Mouse (Mus musculus) cerebellum, adult 9-11 months (tissue): ENCODE measurements around the gene Fam3c.
"Not testable (repeated sequence)": the region's sequence is repeated elsewhere in the genome, so short reads cannot be mapped to it uniquely, and the experiment has no call there.

Experiments used
- DNase-seq: peaks from one replicate; pipeline ENCODE4 v3.0.0; 2022

Fam3c gene

GRCm38 (mm10) chr6:22289461-22290021, 66.5 kb downstream of the Fam3c start:
- no peak for DNase-seq

DNA sequence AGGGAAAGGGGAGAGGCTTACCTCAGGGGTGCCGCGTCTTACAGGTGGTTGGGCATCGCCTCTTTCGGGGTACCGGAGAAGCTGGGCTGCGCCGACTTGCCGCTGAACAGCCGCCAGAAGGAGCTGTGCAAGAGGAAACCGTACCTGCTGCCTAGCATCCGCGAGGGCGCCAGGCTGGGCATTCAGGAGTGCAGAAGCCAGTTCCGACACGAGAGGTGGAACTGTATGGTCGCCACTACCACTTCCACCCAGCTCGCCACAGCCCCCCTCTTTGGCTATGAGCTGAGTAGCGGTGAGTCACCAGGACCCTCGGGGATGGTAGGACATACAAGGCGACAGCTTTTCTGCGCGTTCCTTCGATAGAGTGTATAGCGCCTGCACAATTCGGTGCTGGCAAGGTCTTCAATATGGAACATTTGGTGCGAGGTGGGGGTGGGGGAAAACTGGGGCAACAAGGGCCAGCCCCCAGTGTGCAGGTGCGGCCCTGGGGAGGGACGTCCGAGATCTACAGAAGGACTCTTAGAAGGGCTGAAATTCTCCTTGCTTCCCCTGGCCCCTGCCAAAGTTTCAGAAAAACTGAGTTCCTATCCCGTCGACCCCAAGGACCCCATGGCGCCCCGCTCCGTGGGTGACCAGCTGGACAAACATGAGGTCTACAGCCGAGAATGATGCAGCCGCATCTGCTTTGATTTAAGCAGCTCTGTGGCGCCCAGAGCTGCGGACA, 67.1 kb downstream of the Fam3c start:
- DNase-seq = no peak

GRCm38 (mm10) chr6:22288004-22288736, 67.9 kb downstream of the Fam3c start, which contains the start of gene Wnt16:
Gene Wnt16, plus strand, starts transcription at chr6:22288227.
- DNase-seq = no peak

- no peak for DNase-seq
These were observed 73.6 kb downstream of the Fam3c start for GRCm38 (mm10) chr6:22282405-22282804.

DNA sequence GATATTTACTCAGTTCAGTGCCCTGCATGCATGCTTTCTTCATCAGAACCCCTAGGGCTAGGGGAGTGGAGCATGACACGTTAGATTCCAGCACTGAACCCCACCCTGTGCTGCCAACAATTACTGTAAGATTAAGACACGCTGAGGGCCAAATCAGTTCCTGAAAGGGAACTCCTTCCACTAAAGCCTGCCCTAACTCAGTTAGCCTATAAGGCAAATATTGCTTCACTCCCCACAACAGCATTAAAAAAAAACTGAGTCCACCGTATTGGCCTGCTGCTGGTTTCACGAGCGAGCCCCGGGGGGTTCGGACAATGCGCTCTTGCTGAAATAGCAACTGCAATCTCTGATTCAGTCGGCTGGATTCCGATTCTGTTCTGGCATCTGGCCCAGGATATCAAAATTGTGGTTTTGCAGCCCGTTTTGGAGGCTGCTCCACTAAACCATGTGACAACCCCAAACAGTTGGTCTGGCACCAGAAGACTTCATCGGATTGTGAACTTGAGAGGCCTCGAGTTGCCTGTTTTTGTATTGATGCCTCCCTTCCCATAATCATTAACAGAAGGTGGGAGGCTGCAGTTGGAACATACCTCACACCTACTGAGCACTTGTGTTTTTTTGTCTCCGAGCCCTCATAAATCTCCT, 75.7 kb downstream of the Fam3c start:
- DNase-seq = no peak

GRCm38 (mm10) chr6:22277941-22278340, 78.1 kb downstream of the Fam3c start:
- DNase-seq = no peak

DNA sequence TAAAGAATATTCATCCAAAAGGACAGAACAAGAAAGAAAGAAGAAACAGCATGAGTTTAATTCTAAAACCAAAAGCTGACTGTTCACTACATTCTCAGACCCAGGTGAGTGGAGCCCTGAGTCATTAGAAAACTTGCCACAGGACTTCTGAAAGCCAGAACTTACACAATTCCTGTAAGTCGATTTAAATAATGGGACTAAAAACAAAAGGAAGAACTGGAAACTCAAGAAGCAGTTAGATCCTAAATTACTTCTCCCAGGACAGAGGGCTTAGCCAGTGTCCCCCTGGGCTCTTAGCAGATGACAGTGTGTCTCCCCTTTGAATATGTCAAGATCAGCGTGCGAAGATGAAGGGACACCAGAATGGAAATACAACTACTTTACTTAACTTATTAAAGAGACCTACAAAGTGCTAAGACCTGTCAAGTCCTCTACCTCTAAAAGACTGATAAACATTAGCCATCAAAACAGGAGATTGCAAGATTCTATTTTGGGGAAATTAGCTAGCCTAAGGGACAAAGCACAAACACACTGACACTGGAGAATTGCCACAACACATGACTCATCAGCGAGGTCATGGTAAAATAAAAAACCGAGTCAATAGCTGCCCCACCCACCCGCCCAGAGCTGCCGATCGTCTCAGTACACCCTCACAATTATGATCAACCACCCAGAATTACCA, 86.1 kb downstream of the Fam3c start:
- no peak for DNase-seq

DNA sequence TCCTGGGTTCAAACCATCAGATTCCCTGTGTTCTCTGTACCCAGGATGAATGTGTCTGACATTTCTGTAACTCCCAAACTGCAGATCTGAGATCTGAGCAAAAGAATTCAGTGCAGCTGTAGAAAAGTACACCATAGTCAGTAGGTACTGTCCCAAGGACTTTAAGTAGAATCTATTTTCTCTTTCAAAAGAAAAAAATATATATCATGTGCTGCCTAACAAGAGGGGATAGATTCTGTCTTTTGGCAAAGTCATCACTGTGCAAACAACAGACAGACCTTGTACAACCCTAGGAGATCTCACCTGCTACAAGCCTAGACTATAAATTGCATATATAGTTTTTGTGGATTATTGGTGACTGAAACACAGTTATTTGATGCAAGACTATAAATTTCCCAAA, 87.4 kb downstream of the Fam3c start:
- DNase-seq = no peak

DNA sequence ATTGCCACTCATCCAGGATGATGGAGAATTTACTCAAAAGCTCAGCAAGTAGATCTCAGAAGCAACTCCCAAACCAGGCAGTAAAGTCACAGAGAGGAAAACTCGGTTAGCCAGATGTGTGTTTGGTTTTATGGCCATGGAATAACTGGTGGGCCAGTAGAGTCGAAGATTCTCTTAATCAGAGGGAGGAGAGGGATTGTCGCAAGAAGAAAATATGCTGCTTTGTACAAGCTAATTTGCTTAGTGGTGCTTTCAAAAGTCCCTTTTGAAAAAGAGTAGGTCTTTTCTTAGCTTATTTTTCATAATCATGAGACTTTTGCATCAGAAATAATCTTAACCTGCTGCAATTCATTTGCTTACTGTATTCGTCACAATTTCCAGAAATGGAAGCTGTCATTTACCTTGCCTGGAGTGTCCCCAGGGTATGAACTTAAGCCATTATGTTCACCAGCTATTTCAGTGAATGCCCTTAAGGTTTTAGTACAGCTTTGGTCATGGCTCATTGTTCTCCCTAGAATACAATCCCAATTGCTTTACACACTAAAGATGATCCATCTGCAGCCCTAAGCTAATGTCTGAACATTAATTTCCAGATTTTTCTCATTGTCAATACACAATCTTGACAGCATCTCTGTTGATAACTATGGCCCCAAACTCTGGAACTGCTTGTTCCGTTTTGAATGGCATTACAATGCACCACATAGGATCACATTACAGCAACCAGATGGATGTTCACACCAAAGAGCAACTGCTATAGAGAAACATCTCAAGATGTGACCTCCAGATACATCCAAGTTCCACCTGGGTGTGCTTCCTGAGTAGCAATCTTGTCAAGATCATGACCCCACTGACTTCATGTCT, 88.0 kb downstream of the Fam3c start:
- no peak for DNase-seq

GRCm38 (mm10) chr6:22266018-22266417, 90.0 kb downstream of the Fam3c start:
- no peak for DNase-seq

- not testable (repeated sequence) for DNase-seq
These were observed 91.9 kb downstream of the Fam3c start for GRCm38 (mm10) chr6:22264094-22264493.

DNA sequence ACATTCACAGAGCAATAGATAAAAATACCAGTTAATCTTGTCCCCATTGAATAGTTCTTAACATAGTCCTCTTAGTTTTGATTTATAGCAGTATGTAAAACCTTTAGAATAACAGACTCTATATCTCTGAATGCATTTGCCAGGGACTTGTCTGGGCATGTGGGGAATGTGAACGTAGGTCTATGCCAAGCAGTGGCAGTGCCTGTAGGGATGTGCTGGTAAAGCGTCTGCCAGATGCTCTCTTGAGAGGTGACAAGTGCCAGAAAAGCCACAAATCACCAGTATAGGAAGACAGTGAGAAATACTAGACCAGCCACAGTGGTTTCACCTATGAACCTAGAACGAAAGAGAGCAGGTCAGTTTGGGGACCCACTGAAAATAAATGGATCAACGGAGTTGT, 93.5 kb downstream of the Fam3c start:
- DNase-seq = no peak

- DNase-seq = no peak
These were observed 97.3 kb downstream of the Fam3c start for GRCm38 (mm10) chr6:22258784-22259183.
